Mouse (Mus musculus) lung, adult 2 months (tissue): ENCODE results near the gene Ddi2. TPM values are rescaled to one million over a fixed set of nuclear protein-coding genes. Genes with fewer than 3 reads are reported as not detected.
A peak's percentile ranks its signal among the peaks of the same experiment; 100 is the strongest.

Experiments
- DNase-seq: peaks from one replicate; pipeline ENCODE4 v3.0.0; 2022
- H3K4me1 ChIP-seq: fragments of 200-500 bp; 2 replicates; pipeline ENCODE4 v1.6.1; 2011; ENCODE audit warnings: low read length; ENCODE audit not compliant: control insufficient read depth, insufficient read depth
- H3K4me3 ChIP-seq: fragments of 200-500 bp; replicated peaks from 2 replicates; pipeline ENCODE3; 2011; ENCODE audit warnings: low read depth, mild to moderate bottlenecking, control low read depth, low read length; ENCODE audit errors: extremely low read depth
- CTCF ChIP-seq: fragments of 200-500 bp; IDR thresholded peaks from 2 replicates; pipeline ENCODE4 v1.5.1; 2011; ENCODE audit warnings: mild to moderate bottlenecking, low read length, control low read depth; ENCODE audit not compliant: insufficient read depth
- POLR2A ChIP-seq: fragments of 200-500 bp; IDR thresholded peaks from 2 replicates; pipeline ENCODE4 v1.6.1; 2011; ENCODE audit warnings: low read depth, mild to moderate bottlenecking, control low read depth, low read length, borderline replicate concordance; ENCODE audit errors: extremely low read depth
- WGBS: fragments of 180-500 bp; shearing (Covaris S2); methylation state at CpG from one replicate; pipeline ENCODE4 v1.1.7; 2018; 5-methylcytosine and 5-hydroxymethylcytosine counted together
- polyA plus RNA-seq: library from polyadenylated mRNA; depleted of rRNA; stranded (reverse); fragments of >200 nt; gene quantifications from 2 replicates; pipeline ENCODE4 v1.2.3, GENCODE M21; 2012

Gene Ddi2
- polyA plus RNA-seq, 1 experiment, result 19.7 TPM

DNA sequence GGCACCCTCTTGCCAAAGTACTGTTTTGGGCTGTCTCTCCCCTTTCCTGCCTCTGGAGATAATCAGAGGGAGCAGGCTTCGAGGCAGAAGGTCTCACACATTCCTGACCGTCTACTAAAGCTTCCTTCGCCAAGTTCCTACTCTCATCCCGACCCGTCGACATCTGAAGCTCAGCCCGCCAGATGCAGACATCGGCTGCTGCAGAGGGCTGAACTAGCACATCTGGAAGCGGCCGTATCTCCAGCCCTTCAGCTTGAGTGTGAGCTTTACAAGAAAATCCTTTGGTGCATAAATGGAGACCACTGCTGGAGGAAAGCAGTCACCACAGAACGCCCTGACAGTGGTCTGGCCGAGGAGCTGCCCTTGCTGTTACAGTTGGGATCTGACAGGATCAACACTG lies 42.3 kb downstream of the Ddi2 start:
- WGBS, result 72% methylated on average over 12 of the region's 12 CpGs
- DNase-seq, result no peak
- Histone ChIP-seq H3K4me3 (no peak overlapping the region), H3K4me1 (peaks cover 3% of the 10 kb centered on the region; the same call in 1 of the 2 replicates)
- TF ChIP-seq CTCF (no peak), POLR2A (no peak)

DNA sequence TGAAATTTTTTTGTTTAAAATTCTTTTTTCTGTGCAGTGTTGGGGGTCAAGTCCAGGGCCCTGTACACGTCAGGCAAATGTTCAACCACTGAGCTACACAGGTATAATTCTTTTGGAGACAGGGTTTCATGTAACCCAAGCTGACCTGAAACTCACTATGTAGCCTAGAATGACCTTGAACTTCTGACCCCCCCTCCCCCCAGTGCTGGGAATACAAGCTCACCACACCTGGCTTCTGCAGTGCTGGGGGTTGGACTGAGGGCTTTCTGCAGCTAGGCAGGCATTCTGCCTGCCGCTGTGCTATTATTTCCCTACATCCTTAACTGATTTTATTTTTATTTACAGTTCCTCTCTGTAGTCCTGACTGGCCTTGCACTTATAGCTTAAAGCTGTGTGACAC lies 44.2 kb downstream of the Ddi2 start:
- DNase-seq, result no peak
- TF ChIP-seq CTCF (no peak), POLR2A (no peak)
- H3K4me3 ChIP-seq, result no peak overlapping the region
- H3K4me1 ChIP-seq, result peaks cover 3% of the 10 kb centered on the region; the same call in 1 of the 2 replicates
- WGBS, result 95% methylated on average over 2 of the region's 2 CpGs

DNA sequence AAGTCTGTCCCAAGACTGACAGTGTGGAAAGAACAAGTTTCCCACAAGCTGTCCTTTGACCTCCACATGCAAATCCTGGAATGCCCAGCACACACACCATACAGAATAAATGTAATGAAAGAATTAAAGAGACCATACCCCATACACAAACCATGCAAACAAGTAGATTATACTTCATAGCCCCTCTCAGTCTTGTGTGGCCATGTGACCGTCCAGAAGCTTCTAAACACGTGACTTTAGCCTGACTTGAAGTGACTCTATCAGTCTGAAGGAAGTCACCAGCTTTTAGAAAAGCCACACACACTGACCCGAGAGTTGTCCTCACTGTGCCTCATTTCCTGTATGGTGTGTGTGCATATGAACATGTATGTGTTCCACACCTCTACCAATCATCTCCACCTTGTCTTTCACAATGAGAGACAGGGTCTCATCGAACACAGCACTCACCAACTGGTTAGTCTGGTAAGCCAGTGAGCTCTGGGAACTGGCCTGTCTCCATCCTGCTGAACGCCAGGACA lies 46.7 kb downstream of the Ddi2 start:
- TF ChIP-seq POLR2A, result no peak
- no peak for TF ChIP-seq CTCF
- WGBS, result 70% methylated on average over 5 of the region's 5 CpGs
- DNase-seq, result no peak
- H3K4me1 ChIP-seq, result no peaks in the 10 kb centered on the region; the same call in 1 of the 2 replicates
- H3K4me3 ChIP-seq, result no peak overlapping the region

DNA sequence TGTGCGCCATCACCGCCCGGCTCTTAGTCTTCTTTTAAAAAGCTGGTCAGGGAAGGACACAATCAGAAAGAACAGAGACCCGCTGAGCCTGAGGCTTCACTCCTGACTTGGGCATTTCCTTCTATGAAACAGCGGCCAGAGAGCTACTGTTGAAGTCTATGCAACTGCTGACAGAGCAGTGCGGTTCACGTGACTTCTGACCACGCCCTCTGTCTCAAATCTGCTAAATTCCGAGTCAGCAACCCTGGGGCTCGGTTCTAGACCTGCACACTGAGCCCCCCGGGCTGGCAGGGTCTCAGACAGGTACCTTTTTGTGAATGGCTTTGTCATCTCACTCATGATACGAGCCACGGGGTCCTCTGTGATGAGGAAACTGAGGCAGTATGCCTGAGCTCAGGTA lies 50.9 kb downstream of the Ddi2 start:
- H3K4me3 ChIP-seq, result no peak overlapping the region
- DNase-seq, result no peak
- TF ChIP-seq POLR2A, result no peak
- no peak for TF ChIP-seq CTCF
- 71% methylated on average over 13 of the region's 13 CpGs for WGBS
- H3K4me1 ChIP-seq, result no peaks in the 10 kb centered on the region; the same call in 1 of the 2 replicates

DNA sequence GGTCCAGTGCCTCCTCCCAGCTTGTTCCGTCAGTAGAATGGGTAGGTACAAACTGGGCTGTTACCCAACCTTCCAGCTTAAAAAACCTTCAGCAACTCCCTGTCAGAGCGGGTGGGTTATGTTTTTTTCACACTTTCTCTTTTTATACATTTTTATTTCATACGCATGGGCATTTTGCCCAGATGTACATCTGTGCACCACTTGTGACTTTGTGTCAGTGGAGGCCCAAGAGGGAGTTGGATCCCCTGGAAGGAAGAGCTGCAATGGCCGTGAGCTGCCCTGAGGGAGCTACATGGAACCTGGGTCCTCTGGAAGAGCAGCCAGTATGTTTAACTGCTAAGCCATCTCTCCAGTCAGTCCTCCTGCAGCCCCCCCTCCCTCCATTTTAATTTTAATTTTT lies 51.8 kb downstream of the Ddi2 start:
- H3K4me3 ChIP-seq, result no peak overlapping the region
- no peaks in the 10 kb centered on the region; the same call in 1 of the 2 replicates for H3K4me1 ChIP-seq
- no peak for DNase-seq
- WGBS, result 79% methylated on average over 4 of the region's 4 CpGs
- TF ChIP-seq POLR2A (no peak), CTCF (no peak)

DNA sequence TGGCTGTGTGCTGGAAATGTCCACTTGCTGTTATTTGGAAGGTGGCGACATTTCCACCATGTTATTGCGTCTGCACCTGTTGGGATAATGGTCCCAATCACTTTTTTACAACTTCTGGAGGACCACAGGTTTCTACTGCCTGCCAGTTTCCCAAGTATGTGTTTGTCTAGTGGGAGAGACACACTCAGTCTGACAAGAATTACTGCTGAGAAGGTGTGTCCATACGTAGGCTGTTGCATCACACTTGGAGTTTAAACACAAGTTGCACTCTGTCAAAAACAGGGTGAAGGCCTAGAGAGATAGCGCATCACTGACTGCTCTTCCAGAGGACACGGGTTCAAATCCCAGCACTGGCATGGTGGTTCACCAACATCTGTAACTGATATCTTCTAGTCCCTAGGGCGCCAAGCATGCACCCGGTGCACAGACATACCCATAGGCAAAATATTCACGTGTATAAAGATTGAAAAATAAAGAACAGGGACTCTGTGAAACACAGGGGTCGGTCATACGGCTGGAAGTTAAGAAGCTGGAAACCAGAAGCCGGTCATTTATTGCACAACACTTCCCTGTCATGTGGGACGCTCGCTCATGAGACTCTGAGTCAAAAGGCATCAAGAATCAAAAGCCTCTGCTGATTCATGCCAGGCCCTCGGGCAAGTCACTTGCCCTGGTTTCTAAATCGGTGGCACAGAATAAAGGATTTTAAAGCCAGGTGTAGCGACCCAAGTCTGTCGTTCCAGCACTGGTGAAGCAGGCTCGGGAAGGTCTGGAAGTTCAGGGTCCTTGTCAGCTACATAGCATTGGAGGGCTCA lies 53.1 kb downstream of the Ddi2 start:
- no peak overlapping the region for H3K4me3 ChIP-seq
- TF ChIP-seq CTCF (no peak), POLR2A (no peak)
- H3K4me1 ChIP-seq, result no peaks in the 10 kb centered on the region
- WGBS, result 65% methylated on average over 18 of the region's 18 CpGs
- DNase-seq, result peak; percentile 46

DNA sequence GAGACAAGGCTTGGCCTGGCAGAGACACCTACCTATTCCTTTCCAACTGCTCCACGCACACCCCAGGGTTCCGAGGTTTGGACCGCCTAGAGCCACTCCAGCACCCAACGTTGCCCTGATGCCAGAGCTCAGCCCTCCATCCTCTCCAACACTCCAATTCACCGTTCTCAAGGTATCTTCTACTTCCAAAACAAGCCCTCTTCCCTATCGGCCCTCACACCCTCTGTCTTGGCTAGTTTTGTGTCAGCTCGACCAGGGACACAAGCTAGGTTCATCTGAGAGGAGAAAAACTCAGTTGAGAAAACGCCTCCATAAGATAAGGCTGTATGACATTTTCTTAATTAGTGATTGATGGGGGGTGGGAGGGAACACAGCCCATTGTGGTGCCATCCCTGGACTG lies 58.4 kb downstream of the Ddi2 start, which contains the start of gene Plekhm2:
Gene Plekhm2 (minus strand): TSS at position 101 of the 400 bp plus-strand sequence.
- TF ChIP-seq CTCF (no peak), POLR2A (no peak)
- WGBS, result 74% methylated on average over 8 of the region's 8 CpGs
- no peak for DNase-seq

DNA sequence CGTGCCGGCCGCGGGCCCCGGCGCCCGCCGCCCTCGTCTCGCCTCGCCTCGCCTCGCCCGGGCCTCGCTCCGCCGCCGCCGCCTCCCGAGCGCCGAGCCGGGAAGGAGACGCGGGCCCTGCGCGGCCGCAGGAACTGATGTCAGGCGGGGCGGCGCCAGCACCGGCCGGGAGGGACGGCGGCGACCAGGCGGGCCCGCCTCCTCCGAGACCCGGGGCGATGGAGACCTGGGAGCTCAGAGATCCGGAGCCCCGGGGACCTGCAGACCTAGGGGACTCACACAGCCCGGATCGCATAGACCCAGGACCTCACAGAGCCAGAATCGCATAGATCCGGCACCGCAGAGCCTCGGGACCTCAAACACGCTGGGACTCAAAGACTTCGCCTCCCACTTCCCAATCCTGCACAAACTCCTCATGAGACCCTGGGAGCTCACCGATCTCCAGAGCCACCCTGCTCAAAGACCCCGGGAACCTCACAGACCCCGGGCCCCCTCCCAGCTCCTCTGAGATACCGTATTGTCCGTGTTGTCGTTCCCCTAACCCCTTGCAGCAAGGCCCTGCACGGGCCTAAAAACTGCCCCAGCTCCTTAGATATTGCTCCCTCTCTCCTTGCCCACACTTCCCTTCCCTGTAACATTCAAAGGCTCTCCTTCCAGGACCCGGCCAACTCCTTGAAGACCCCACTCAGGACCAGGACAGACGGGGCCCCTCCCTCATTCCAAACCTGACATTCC lies 59.0 kb downstream of the Ddi2 start:
- TF ChIP-seq CTCF (no peak), POLR2A (peak; percentile 57; the same call in 1 of the 2 replicates)
- under 1% methylated on average over 60 of the region's 60 CpGs for WGBS
- peak; percentile 76 for DNase-seq
- peak overlapping the region; percentile 61 for H3K4me3 ChIP-seq
- peaks cover 6% of the 10 kb centered on the region for H3K4me1 ChIP-seq

More for the DNA sequence above, 58.4 kb downstream of the Ddi2 start, which contains the start of gene Plekhm2:
- Histone ChIP-seq H3K4me3 (peak within 1 kb of the TSS; percentile 61), H3K4me1 (peaks cover 6% of the 10 kb centered on the region)

DNA sequence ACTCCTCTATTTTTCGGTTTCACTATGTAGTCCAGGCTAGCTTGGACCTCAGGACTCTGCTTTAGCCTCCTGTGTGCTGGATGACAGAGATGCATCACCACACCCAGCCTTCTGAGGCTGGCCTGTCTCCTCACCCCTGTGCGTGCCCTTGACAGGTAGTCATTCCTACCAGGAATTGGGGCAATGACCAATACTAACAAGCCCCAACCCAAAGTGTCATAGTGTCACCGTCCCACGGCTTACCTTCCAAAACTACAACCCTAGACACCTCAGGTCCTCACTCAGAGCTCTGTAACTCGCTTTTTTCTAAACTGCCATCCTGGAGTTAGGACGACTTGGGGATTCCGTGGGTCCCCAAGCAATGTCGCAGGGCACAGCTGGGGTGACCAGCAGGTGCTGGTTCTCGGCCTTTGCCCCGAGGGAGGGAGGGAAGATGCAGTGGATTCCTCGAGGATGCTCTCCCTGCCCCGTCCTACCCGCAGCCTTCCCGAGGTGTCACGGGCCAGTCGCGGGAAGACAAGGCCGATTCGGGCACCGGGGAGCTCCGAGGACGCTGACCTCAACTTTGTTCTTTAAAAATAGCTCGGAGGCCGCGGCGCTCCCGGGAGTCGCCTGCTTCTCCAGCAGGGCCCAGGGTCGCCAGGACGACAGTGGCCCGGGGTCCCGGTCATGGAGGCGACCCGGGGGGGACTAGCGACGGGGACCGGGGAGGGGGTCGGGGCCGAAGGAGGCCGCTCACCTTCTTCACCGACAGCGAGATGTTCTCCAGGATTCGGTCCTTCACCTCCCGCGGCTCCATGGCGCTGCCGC lies 59.9 kb downstream of the Ddi2 start:
- TF ChIP-seq CTCF (no peak), POLR2A (no peak)
- Histone ChIP-seq H3K4me1 (peaks cover 6% of the 10 kb centered on the region), H3K4me3 (peak overlapping the region; percentile 61)
- peak; percentile 50 for DNase-seq
- 1% methylated on average over 47 of the region's 47 CpGs for WGBS
